Mouse (Mus musculus) heart, embryonic 13.5 days (tissue): ENCODE data around the gene Micu1. TPM values are rescaled to one million over a fixed set of nuclear protein-coding genes. Genes with fewer than 3 reads are reported as not detected.

ENCODE experiments used
- ATAC-seq: fragments of 200-750 bp; cut with Nextera tagmentation; 2 replicates; pipeline ENCODE4 v1.8.0; 2017; ENCODE audit warnings: moderate TSS enrichment; ENCODE audit not compliant: insufficient number of reproducible peaks, low FRiP score, low TSS enrichment; ENCODE audit errors: extremely low read depth
- H3K27ac ChIP-seq: fragments of 300-500 bp; sonication (generic); replicated peaks from 2 replicates; pipeline ENCODE4 v1.5.1; 2015; ENCODE audit warnings: moderate library complexity, mild to moderate bottlenecking, inconsistent platforms
- H3K27me3 ChIP-seq: fragments of 300-500 bp; sonication (generic); replicated peaks from 2 replicates; pipeline ENCODE4 v1.6.1; 2015; ENCODE audit warnings: mild to moderate bottlenecking, inconsistent platforms
- H3K36me3 ChIP-seq: fragments of 300-500 bp; sonication (generic); 2 replicates; pipeline ENCODE4 v1.6.1; 2015; ENCODE audit warnings: mild to moderate bottlenecking, inconsistent platforms
- H3K4me1 ChIP-seq: fragments of 300-500 bp; sonication (generic); 2 replicates; pipeline ENCODE4 v1.6.1; 2015; ENCODE audit warnings: inconsistent platforms
- H3K4me2 ChIP-seq: fragments of 300-500 bp; sonication (generic); 2 replicates; pipeline ENCODE4 v1.6.1; 2015; ENCODE audit warnings: inconsistent platforms, mild to moderate bottlenecking, moderate library complexity
- H3K4me3 ChIP-seq: fragments of 300-500 bp; sonication (generic); 2 replicates; pipeline ENCODE4 v1.5.1; 2015; ENCODE audit warnings: moderate library complexity, mild to moderate bottlenecking, inconsistent platforms
- H3K9ac ChIP-seq: fragments of 300-500 bp; sonication (generic); 2 replicates; pipeline ENCODE4 v1.6.1; 2015; ENCODE audit warnings: inconsistent platforms, mild to moderate bottlenecking, moderate library complexity
- H3K9me3 ChIP-seq: fragments of 300-500 bp; sonication (generic); 2 replicates; pipeline ENCODE4 v1.6.1; 2016; ENCODE audit warnings: inconsistent platforms
- WGBS: fragments of 180-500 bp; shearing (Covaris S2); methylation state at CpG from one replicate; pipeline ENCODE4 v1.1.7; 2015; ENCODE audit warnings: mixed read lengths; 5-methylcytosine and 5-hydroxymethylcytosine counted together
- polyA plus RNA-seq: library from polyadenylated mRNA; unstranded; fragments of >200 nt; fragmentation: Nextera tagmentation; extraction: Ambion mirVana; gene quantifications from 2 replicates; pipeline ENCODE4 v1.2.1, GENCODE M21; 2015

The Micu1 gene
- polyA plus RNA-seq, 1 experiment from 2014 or later = 43.5 TPM

- WGBS = 11% methylated on average over 21 of the region's 21 CpGs
- no peaks in the 10 kb centered on the region for H3K9me3 ChIP-seq
- peak overlapping the region; percentile 63 for H3K4me2 ChIP-seq
- peaks cover 80% of the 10 kb centered on the region for H3K4me1 ChIP-seq
- peak overlapping the region; percentile 97 for H3K27ac ChIP-seq
- H3K9ac ChIP-seq = peak overlapping the region; percentile 80
- peaks cover 41% of the 10 kb centered on the region for H3K36me3 ChIP-seq
- no peaks in the 10 kb centered on the region for H3K27me3 ChIP-seq
- peak; percentile 85 for ATAC-seq
- peak overlapping the region; percentile 27; the same call in 1 of the 2 replicates for H3K4me3 ChIP-seq
These were observed 197.3 kb downstream of the Micu1 start for GRCm38 (mm10) chr10:59899341-59900173.

- 50% methylated on average over 4 of the region's 4 CpGs for WGBS
- no peaks in the 10 kb centered on the region for H3K9me3 ChIP-seq
- H3K27ac ChIP-seq = peak overlapping the region; percentile 97
- no peak for ATAC-seq
- H3K36me3 ChIP-seq = peaks cover 36% of the 10 kb centered on the region
- no peaks in the 10 kb centered on the region for H3K27me3 ChIP-seq
- H3K4me1 ChIP-seq = peaks cover 75% of the 10 kb centered on the region
- peak overlapping the region; percentile 80 for H3K9ac ChIP-seq
- H3K4me2 ChIP-seq = peak overlapping the region; percentile 63
- H3K4me3 ChIP-seq = no peak overlapping the region
These were observed 197.8 kb downstream of the Micu1 start for GRCm38 (mm10) chr10:59900174-59900435.

DNA sequence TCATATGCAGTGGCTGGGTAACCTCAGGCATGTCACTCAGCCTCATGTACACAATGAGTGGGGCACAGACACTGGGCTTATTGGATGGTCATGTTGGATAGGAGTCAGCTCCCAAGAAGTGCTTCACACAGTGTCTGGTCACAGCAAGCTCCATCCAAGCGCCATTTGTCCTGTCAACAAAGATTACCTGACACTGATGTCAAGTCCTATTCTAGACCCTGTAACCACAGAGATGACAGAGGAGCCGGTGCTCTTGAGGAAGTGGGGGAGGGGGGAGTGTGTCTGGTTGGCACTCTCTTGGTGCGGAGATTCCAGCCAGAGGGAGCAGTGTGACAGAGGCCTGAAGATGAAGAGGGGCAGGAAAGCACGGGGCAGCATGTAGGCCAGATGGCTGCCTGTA, 198.7 kb downstream of the Micu1 start:
- no peaks in the 10 kb centered on the region for H3K27me3 ChIP-seq
- WGBS = 22% methylated on average over 4 of the region's 4 CpGs
- peak overlapping the region; percentile 97 for H3K27ac ChIP-seq
- H3K4me3 ChIP-seq = no peak overlapping the region
- peaks cover 28% of the 10 kb centered on the region for H3K36me3 ChIP-seq
- no peaks in the 10 kb centered on the region for H3K9me3 ChIP-seq
- H3K4me1 ChIP-seq = peaks cover 74% of the 10 kb centered on the region
- no peak for ATAC-seq
- H3K4me2 ChIP-seq = no peak overlapping the region
- no peak overlapping the region for H3K9ac ChIP-seq

DNA sequence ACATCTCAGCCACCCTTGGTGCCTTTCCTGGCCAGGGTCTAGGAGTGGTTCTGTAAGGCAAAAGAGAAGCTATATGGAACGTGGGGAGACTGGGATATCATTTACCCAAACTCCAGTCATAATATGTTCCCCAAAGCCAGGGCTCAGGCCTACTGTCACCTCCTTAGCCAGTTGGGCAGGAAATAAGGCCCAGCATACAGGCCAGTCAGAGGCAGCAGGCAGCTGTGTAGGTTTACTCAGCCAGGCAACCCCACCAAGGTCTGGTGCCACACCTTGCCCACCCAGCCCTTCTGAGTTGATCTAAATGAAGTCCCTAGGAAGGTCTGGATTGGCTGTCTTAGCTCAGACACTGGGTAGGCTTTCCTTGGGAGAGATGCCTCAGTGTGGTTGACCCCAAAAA, 199.2 kb downstream of the Micu1 start:
- Histone ChIP-seq H3K36me3 (peaks cover 23% of the 10 kb centered on the region), H3K9ac (peak overlapping the region; percentile 29; the same call in 1 of the 2 replicates), H3K27ac (peak overlapping the region; percentile 97), H3K4me1 (peaks cover 73% of the 10 kb centered on the region), H3K9me3 (no peaks in the 10 kb centered on the region), H3K4me3 (no peak overlapping the region), H3K4me2 (no peak overlapping the region), H3K27me3 (no peaks in the 10 kb centered on the region)
- WGBS = 72% methylated on average over 1 of the region's 1 CpGs
- ATAC-seq = no peak

DNA sequence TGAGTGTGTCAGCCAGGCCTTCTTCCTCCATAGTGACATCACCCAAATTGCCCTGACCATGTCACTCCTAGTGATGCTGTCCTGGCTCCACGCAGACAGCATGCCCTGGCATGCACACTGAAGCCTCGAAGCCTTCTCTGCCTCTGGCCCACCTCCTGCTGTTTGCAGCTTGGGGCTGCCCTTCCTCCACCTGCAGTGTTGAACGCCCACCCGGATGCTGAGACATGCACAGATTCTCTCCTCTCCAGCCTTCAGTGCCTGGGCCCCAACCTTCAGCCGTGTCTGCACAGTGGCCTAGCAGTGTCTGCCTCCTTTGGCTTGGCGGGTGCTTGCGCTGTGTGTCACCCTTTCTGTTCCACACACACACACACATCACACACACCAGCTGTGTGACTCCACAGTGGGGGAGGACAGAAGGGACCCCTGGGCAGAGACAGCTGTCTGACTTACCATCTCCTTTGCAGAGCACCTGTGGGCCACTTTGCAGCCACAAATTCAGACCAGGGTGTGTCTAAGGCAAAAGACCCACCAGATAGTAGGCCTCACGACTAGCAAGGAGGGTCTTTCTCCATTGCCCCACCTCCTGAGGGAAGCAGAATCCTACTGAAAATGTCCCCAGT, 199.8 kb downstream of the Micu1 start:
- ATAC-seq = no peak
- Histone ChIP-seq H3K27ac (peak overlapping the region; percentile 97; the same call in 1 of the 2 replicates), H3K36me3 (peaks cover 17% of the 10 kb centered on the region), H3K9me3 (no peaks in the 10 kb centered on the region), H3K9ac (peak overlapping the region; percentile 29), H3K4me2 (no peak overlapping the region), H3K4me3 (no peak overlapping the region), H3K27me3 (no peaks in the 10 kb centered on the region), H3K4me1 (peaks cover 69% of the 10 kb centered on the region)
- WGBS = 72% methylated on average over 8 of the region's 8 CpGs

- Histone ChIP-seq H3K27me3 (no peaks in the 10 kb centered on the region), H3K9ac (peak overlapping the region; percentile 29; the same call in 1 of the 2 replicates), H3K36me3 (peaks cover 12% of the 10 kb centered on the region), H3K27ac (peak overlapping the region; percentile 37), H3K4me2 (no peak overlapping the region), H3K4me1 (peaks cover 69% of the 10 kb centered on the region), H3K4me3 (no peak overlapping the region), H3K9me3 (no peaks in the 10 kb centered on the region)
- no peak for ATAC-seq
- 68% methylated on average over 8 of the region's 8 CpGs for WGBS
These were observed 200.3 kb downstream of the Micu1 start for GRCm38 (mm10) chr10:59902606-59902990.

DNA sequence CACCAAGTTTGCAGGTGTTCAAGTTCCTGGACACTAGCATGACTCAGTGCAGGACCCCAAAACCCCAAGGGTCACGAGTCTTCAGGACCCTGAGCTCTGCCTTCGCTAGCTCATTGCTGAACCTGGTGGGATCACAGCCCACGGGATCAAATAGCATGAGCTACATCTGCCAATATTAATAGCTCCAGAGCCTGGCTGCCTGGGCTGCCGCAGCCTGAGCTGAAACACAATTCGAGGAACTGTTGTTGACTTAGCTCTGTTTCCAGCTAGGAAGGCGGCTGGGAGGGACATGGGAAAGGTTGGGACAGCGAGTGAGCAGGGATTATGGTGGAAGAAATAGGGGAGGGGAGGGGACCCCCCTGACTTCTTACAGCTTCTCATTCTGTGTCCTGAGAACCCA, 200.9 kb downstream of the Micu1 start:
- ATAC-seq = no peak
- peak overlapping the region; percentile 37; the same call in 1 of the 2 replicates for H3K27ac ChIP-seq
- WGBS = 49% methylated on average over 7 of the region's 7 CpGs
- H3K36me3 ChIP-seq = peaks cover 6% of the 10 kb centered on the region
- no peaks in the 10 kb centered on the region for H3K27me3 ChIP-seq
- H3K4me1 ChIP-seq = peaks cover 71% of the 10 kb centered on the region
- H3K9me3 ChIP-seq = no peaks in the 10 kb centered on the region
- no peak overlapping the region for H3K4me3 ChIP-seq
- no peak overlapping the region for H3K9ac ChIP-seq
- no peak overlapping the region for H3K4me2 ChIP-seq

GRCm38 (mm10) chr10:59907080-59907609, 204.9 kb downstream of the Micu1 start:
- Histone ChIP-seq H3K9ac (peak overlapping the region; percentile 66), H3K4me3 (no peak overlapping the region)

DNA sequence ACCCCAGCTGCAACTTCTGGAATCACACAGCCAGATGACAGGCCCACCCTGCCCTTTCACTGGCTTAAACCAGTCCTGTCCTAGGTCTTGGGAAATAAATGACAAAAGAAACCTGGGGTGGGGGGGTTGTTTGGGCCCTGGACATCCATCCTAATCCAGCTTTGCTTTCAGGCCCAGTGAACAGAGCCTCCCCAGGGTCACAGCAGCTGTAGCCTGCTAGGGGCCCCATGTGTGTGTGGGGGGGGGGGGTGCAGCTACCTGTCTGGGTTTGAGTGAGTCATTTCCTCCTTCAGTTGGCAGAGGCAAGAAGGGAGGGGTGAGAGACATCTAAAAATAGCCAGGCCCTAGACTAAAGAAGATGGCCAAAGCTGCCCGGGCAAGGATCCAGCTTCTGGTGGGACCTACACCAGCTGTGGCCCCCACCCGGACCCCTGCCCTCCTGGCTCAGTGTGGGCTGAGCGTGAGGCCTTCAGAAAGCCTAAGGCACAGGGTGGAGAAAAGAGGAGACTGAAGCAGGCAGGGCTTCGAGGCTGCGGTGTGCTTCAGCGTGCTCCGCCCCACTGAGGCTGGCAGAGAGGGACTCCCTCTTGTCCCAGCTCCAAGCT, 205.5 kb downstream of the Micu1 start:
- no peaks in the 10 kb centered on the region for H3K9me3 ChIP-seq
- 23% methylated on average over 7 of the region's 7 CpGs for WGBS
- H3K36me3 ChIP-seq = no peaks in the 10 kb centered on the region
- peak; percentile 62 for ATAC-seq
- H3K4me1 ChIP-seq = peaks cover 61% of the 10 kb centered on the region
- H3K27me3 ChIP-seq = 0 out of 2 replicates have a peak, but pooled peaks cover 2% of the 10 kb centered on the region
- no peak overlapping the region for H3K4me3 ChIP-seq
- peak overlapping the region; percentile 94 for H3K27ac ChIP-seq
- peak overlapping the region; percentile 33 for H3K4me2 ChIP-seq
- H3K9ac ChIP-seq = peak overlapping the region; percentile 66

More at GRCm38 (mm10) chr10:59907080-59907609, 204.9 kb downstream of the Micu1 start:
- Histone ChIP-seq H3K9me3 (no peaks in the 10 kb centered on the region), H3K27ac (peak overlapping the region; percentile 94), H3K4me1 (peaks cover 67% of the 10 kb centered on the region), H3K27me3 (0 out of 2 replicates have a peak, but pooled peaks cover 2% of the 10 kb centered on the region), H3K4me2 (peak overlapping the region; percentile 33; the same call in 1 of the 2 replicates), H3K36me3 (no peaks in the 10 kb centered on the region)
- WGBS = 67% methylated on average over 3 of the region's 3 CpGs
- no peak for ATAC-seq

- Histone ChIP-seq H3K4me3 (no peak overlapping the region), H3K4me1 (peaks cover 50% of the 10 kb centered on the region), H3K9ac (peak overlapping the region; percentile 50), H3K27me3 (0 out of 2 replicates have a peak, but pooled peaks cover 2% of the 10 kb centered on the region), H3K9me3 (no peaks in the 10 kb centered on the region), H3K4me2 (peak overlapping the region; percentile 61), H3K36me3 (no peaks in the 10 kb centered on the region), H3K27ac (peak overlapping the region; percentile 94)
- WGBS = 24% methylated on average over 7 of the region's 7 CpGs
- no peak for ATAC-seq
These were observed 206.6 kb downstream of the Micu1 start for GRCm38 (mm10) chr10:59908776-59909315.

DNA sequence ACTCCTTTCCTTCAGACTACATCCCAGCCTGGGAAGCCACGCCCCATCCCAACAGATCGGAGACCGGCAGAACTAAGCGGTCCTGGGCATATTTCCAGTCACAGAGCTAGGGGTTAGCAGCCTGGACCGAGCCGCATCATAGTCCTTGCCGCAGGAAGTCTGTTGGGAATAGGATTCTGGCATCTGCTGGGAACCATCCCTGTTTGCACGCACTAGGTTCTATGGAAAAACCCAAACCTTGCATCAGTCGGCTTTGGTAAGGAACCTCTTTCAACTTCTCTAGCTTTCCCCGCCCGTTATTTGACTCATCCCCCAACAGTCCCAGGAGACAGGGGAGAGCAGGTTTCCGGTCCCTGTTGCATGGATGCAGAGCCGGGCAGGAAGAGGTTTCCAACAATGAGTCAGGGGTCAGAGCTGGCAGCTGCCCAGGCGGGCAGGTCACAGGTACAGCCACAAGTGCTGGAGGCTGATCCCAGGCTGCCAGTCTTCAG, 207.1 kb downstream of the Micu1 start:
- peak overlapping the region; percentile 94 for H3K27ac ChIP-seq
- H3K27me3 ChIP-seq = 0 out of 2 replicates have a peak, but pooled peaks cover 2% of the 10 kb centered on the region
- ATAC-seq = no peak
- peak overlapping the region; percentile 50 for H3K9ac ChIP-seq
- H3K36me3 ChIP-seq = no peaks in the 10 kb centered on the region
- H3K4me1 ChIP-seq = peaks cover 49% of the 10 kb centered on the region
- H3K4me3 ChIP-seq = peak overlapping the region; percentile 32
- peak overlapping the region; percentile 61 for H3K4me2 ChIP-seq
- 5% methylated on average over 14 of the region's 14 CpGs for WGBS
- H3K9me3 ChIP-seq = no peaks in the 10 kb centered on the region
